7 mouse cellular contexts compared by ENCODE assay signal in genomic region chr2:127444055-127444789, GRCm38 (mm10). TPM values are rescaled to one million over a fixed set of nuclear protein-coding genes. Genes with fewer than 3 reads are reported as not detected.
DNase-seq lines count a peak whose midpoint lies in the region; ATAC-seq and TF ChIP-seq lines count a peak whose summit lies in the region.

Gene Fahd2a (minus strand): TSS chr2:127444565.

- no peaks in the 10 kb centered on the region; the same call in 1 of the 2 replicates for H3K4me1 ChIP-seq in bone marrow, adult 2 months (ENCODE audit: control insufficient read depth, insufficient read depth, low read length)
- H3K4me1 ChIP-seq in embryonic facial prominence, embryonic 15.5 days: peaks cover 13% of the 10 kb centered on the region; the same call in 1 of the 2 replicates
- H3K4me1 ChIP-seq in limb, embryonic 14.5 days (ENCODE audit: control insufficient read depth, insufficient read depth, low read length): peaks cover 5% of the 10 kb centered on the region; the same call in 1 of the 2 replicates
- H3K4me1 ChIP-seq in midbrain, postnatal 0 days (ENCODE audit: insufficient read depth, low read length): peaks cover 13% of the 10 kb centered on the region

- H3K36me3 ChIP-seq in embryonic facial prominence, embryonic 15.5 days: 0 out of 2 replicates have a peak, but pooled peaks cover 2% of the 10 kb centered on the region
- no peaks in the 10 kb centered on the region for H3K36me3 ChIP-seq in limb, embryonic 14.5 days (ENCODE audit: control insufficient read depth, insufficient read depth, low read length)
- H3K36me3 ChIP-seq in midbrain, postnatal 0 days (ENCODE audit: insufficient read depth, low read length): peaks cover 6% of the 10 kb centered on the region; the same call in 1 of the 2 replicates

- peak; percentile 55; the same call in 1 of the 2 replicates for TF ChIP-seq POLR2A in bone marrow, adult 2 months (IDR thresholded peaks at IDR 0.05; ENCODE audit: borderline replicate concordance, control insufficient read depth, low read depth, low read length)
- 0 out of 2 replicates have a peak, but pooled peaks have one; percentile 36 for TF ChIP-seq POLR2A in limb, embryonic 14.5 days (IDR thresholded peaks at IDR 0.05; ENCODE audit: borderline replicate concordance, extremely low read depth, insufficient read depth, insufficient read length)

- TF ChIP-seq CTCF in bone marrow, adult 2 months (IDR thresholded peaks at IDR 0.05; ENCODE audit: control insufficient read depth, insufficient read depth, low read length): no peak
- peak; percentile 47 for TF ChIP-seq CTCF in midbrain, postnatal 0 days (IDR thresholded peaks at IDR 0.05)

- 0 out of 2 replicates have a peak, but pooled peaks have one; percentile 57 for ATAC-seq in embryonic facial prominence, embryonic 15.5 days (ENCODE audit: insufficient number of reproducible peaks, low FRiP score, low TSS enrichment, low read depth)
- peak; percentile 93 for ATAC-seq in limb, embryonic 14.5 days (ENCODE audit: low FRiP score, low read depth)
- peak; percentile 95 for ATAC-seq in midbrain, postnatal 0 days (ENCODE audit: low FRiP score)

- H3K4me2 ChIP-seq in embryonic facial prominence, embryonic 15.5 days (replicated peaks): peak within 1 kb of the TSS; percentile 75
- H3K4me2 ChIP-seq in limb, embryonic 14.5 days (replicated peaks; ENCODE audit: low read depth, low read length, severe bottlenecking): peak within 1 kb of the TSS; percentile 68
- H3K4me2 ChIP-seq in midbrain, postnatal 0 days (ENCODE audit: low read depth, low read length, poor library complexity, severe bottlenecking): peak within 1 kb of the TSS; percentile 73

- H3K4me3 ChIP-seq in bone marrow, adult 2 months (replicated peaks; ENCODE audit: control insufficient read depth, low read depth, low read length): peak within 1 kb of the TSS; percentile 85
- peak within 1 kb of the TSS; percentile 63 for H3K4me3 ChIP-seq in embryonic facial prominence, embryonic 15.5 days (replicated peaks)
- H3K4me3 ChIP-seq in limb, embryonic 14.5 days (replicated peaks; ENCODE audit: low read length): peak within 1 kb of the TSS; percentile 65
- H3K4me3 ChIP-seq in midbrain, postnatal 0 days (ENCODE audit: low read depth, low read length): peak within 1 kb of the TSS; percentile 79

- peak; percentile 77 for DNase-seq in heart, adult 8-10 months (ENCODE audit: low spot score)
- peak; percentile 93 for DNase-seq in kidney, adult 9 months
- DNase-seq in limb, embryonic 14.5 days (ENCODE audit: low spot score): peak; percentile 85
- DNase-seq in midbrain, postnatal 0 days (ENCODE audit: low spot score): peak; percentile 93
- DNase-seq in spleen, postnatal 14 days (ENCODE audit: low spot score in 2 of 2): peak; percentile 73 to 85

- peak within 1 kb of the TSS; percentile 63 for H3K9ac ChIP-seq in embryonic facial prominence, embryonic 15.5 days
- H3K9ac ChIP-seq in limb, embryonic 14.5 days (ENCODE audit: low read depth, low read length, severe bottlenecking): peak within 1 kb of the TSS; percentile 67
- peak within 1 kb of the TSS; percentile 74 for H3K9ac ChIP-seq in midbrain, postnatal 0 days (replicated peaks; ENCODE audit: low read length, poor library complexity, severe bottlenecking)

- under 1% methylated on average over 37 of the region's 37 CpGs for WGBS in bone marrow, adult 2 months
- 3% methylated on average over 37 of the region's 37 CpGs for WGBS in embryonic facial prominence, embryonic 15.5 days
- 5% methylated on average over 36 of the region's 37 CpGs for WGBS in limb, embryonic 14.5 days
- 4% methylated on average over 37 of the region's 37 CpGs for WGBS in midbrain, postnatal 0 days

- H3K27me3 ChIP-seq in embryonic facial prominence, embryonic 15.5 days: no peaks in the 10 kb centered on the region
- no peaks in the 10 kb centered on the region for H3K27me3 ChIP-seq in limb, embryonic 14.5 days (ENCODE audit: control insufficient read depth, insufficient read depth, low read length)
- H3K27me3 ChIP-seq in midbrain, postnatal 0 days (ENCODE audit: insufficient read depth, low read length): 0 out of 2 replicates have a peak, but pooled peaks cover 4% of the 10 kb centered on the region

- no peaks in the 10 kb centered on the region for H3K9me3 ChIP-seq in embryonic facial prominence, embryonic 15.5 days (replicated peaks)
- no peaks in the 10 kb centered on the region for H3K9me3 ChIP-seq in limb, embryonic 14.5 days (ENCODE audit: control insufficient read depth, low read length)
- no peaks in the 10 kb centered on the region for H3K9me3 ChIP-seq in midbrain, postnatal 0 days (ENCODE audit: low read length)

- H3K27ac ChIP-seq in bone marrow, adult 2 months (ENCODE audit: control insufficient read depth, insufficient read depth, low read depth, low read length, poor library complexity): no peak within 1 kb of the TSS
- no peak within 1 kb of the TSS for H3K27ac ChIP-seq in embryonic facial prominence, embryonic 15.5 days (replicated peaks)
- H3K27ac ChIP-seq in limb, embryonic 14.5 days (replicated peaks; ENCODE audit: low read depth, low read length): no peak within 1 kb of the TSS
- peak within 1 kb of the TSS; percentile 55; the same call in 1 of the 2 replicates for H3K27ac ChIP-seq in midbrain, postnatal 0 days (ENCODE audit: low read depth, low read length)

RNA-seq across cellular contexts. Expression of gene Fahd2a, which starts in this region (rescaled TPM):
- polyA plus RNA-seq in bone marrow, adult 2 months (2011; ENCODE audit: insufficient read depth, insufficient read length, low replicate concordance, missing spikeins): 9.5 and 14.6 TPM in 2 replicates
- polyA plus RNA-seq in embryonic facial prominence, embryonic 15.5 days (2015; fragmentation: Nextera tagmentation; extraction: Ambion mirVana): 24.4 and 25.3 TPM in 2 replicates
- total RNA-seq in heart, adult 8-10 months (2022): 10 to 100 TPM; 42.1 to 59.5 (median 52.5) TPM
- 14.6 and 22.2 TPM in 2 replicates for polyA plus RNA-seq in limb, embryonic 14.5 days (2012; rRNA removed)
- 20.8 and 24.9 TPM in 2 replicates for polyA plus RNA-seq in limb, embryonic 14.5 days (2014; fragmentation: Nextera tagmentation; extraction: Ambion mirVana)
- 25.1 and 32.4 TPM in 2 replicates for total RNA-seq in midbrain, postnatal 0 days (2014; rRNA removed)
- polyA plus RNA-seq in midbrain, postnatal 0 days (2015; fragmentation: Nextera tagmentation; extraction: Ambion mirVana): 27.3 and 29.2 TPM in 2 replicates
